Mouse (Mus musculus) thymus, postnatal 0 days (tissue): ENCODE results near the gene Irs3. TPM values are rescaled to one million over a fixed set of nuclear protein-coding genes. Genes with fewer than 3 reads are reported as not detected.
A peak's percentile ranks its signal among the peaks of the same experiment; 100 is the strongest.

Experiments used
- DNase-seq: peaks from one replicate; pipeline ENCODE4 v3.0.0-alpha.2; 2015; ENCODE audit warnings: low spot score
- polyA plus RNA-seq: library from polyadenylated mRNA; unstranded; fragments of >200 nt; fragmentation: Nextera tagmentation; extraction: Ambion mirVana; gene quantifications from 2 replicates; pipeline ENCODE4 v1.2.1, GENCODE M21; 2015

Irs3 gene
- polyA plus RNA-seq, 1 experiment from 2014 or later, result not detected

GRCm38 (mm10) chr5:137660064-137660688 is 14.7 kb upstream of the Irs3 start:
- DNase-seq, result no peak

GRCm38 (mm10) chr5:137656977-137657376 is 11.5 kb upstream of the Irs3 start:
- DNase-seq, result peak; percentile 64

- DNase-seq, result peak; percentile 53
Measured at GRCm38 (mm10) chr5:137654746-137655145, 9.2 kb upstream of the Irs3 start.

GRCm38 (mm10) chr5:137653366-137653765 is 7.9 kb upstream of the Irs3 start:
- DNase-seq, result no peak

- DNase-seq, result peak; percentile 67
Measured at GRCm38 (mm10) chr5:137652474-137652873, 7.0 kb upstream of the Irs3 start.

- DNase-seq, result peak; percentile 59
Measured at GRCm38 (mm10) chr5:137649669-137650571, 4.4 kb upstream of the Irs3 start.

GRCm38 (mm10) chr5:137649251-137649650 is 3.7 kb upstream of the Irs3 start:
- no peak for DNase-seq

- peak; percentile 42 for DNase-seq
Measured at GRCm38 (mm10) chr5:137647827-137648601, 2.5 kb upstream of the Irs3 start.

GRCm38 (mm10) chr5:137645091-137645651 is 343 bp downstream of the Irs3 start:
- DNase-seq, result peak; percentile 37

GRCm38 (mm10) chr5:137644484-137644883 is 1.0 kb downstream of the Irs3 start:
- no peak for DNase-seq

- no peak for DNase-seq
Measured at GRCm38 (mm10) chr5:137642886-137643285, 2.6 kb downstream of the Irs3 start.

- peak; percentile 57 for DNase-seq
Measured at GRCm38 (mm10) chr5:137641054-137641453, 4.5 kb downstream of the Irs3 start, which contains the start of gene Sap25. Gene Sap25, plus strand, starts transcription at chr5:137641334.

- DNase-seq, result no peak
Measured at GRCm38 (mm10) chr5:137639472-137639871, 6.0 kb downstream of the Irs3 start.

GRCm38 (mm10) chr5:137633397-137634084 is 12.0 kb downstream of the Irs3 start:
- no peak for DNase-seq

GRCm38 (mm10) chr5:137631591-137631990 is 13.9 kb downstream of the Irs3 start:
- no peak for DNase-seq

GRCm38 (mm10) chr5:137631171-137631570 is 14.3 kb downstream of the Irs3 start:
- peak; percentile 93 for DNase-seq

- DNase-seq, result no peak
Measured at GRCm38 (mm10) chr5:137630602-137631001, 14.9 kb downstream of the Irs3 start.

- DNase-seq, result peak; percentile 54
Measured at GRCm38 (mm10) chr5:137629906-137630545, 15.5 kb downstream of the Irs3 start.

- no peak for DNase-seq
Measured at GRCm38 (mm10) chr5:137629306-137629721, 16.2 kb downstream of the Irs3 start.
